Mouse (Mus musculus) embryonic facial prominence, embryonic 13.5 days (tissue): ENCODE measurements at regions not wholly inside any gene's neighbourhood (a gene's known extent, or its start where the extent isn't known, plus 50 kb on each side); places are given as distances from the start of the nearest gene placed in this dataset.

Experiments used
- ATAC-seq: fragments of 200-750 bp; cut with Nextera tagmentation; 2 replicates; pipeline ENCODE4 v1.8.0; 2017; ENCODE audit warnings: low read depth; ENCODE audit not compliant: insufficient number of reproducible peaks, insufficient read depth, low FRiP score, low TSS enrichment
- H3K27ac ChIP-seq: fragments of 300-500 bp; sonication (generic); 2 replicates; pipeline ENCODE4 v1.5.1; 2015; ENCODE audit warnings: moderate library complexity, mild to moderate bottlenecking, inconsistent platforms
- H3K27me3 ChIP-seq: fragments of 300-500 bp; sonication (generic); 2 replicates; pipeline ENCODE4 v1.6.1; 2015; ENCODE audit warnings: mild to moderate bottlenecking, inconsistent platforms
- H3K36me3 ChIP-seq: fragments of 300-500 bp; sonication (generic); 2 replicates; pipeline ENCODE4 v1.6.1; 2015; ENCODE audit warnings: mild to moderate bottlenecking, inconsistent platforms
- H3K4me1 ChIP-seq: fragments of 300-500 bp; sonication (generic); 2 replicates; pipeline ENCODE4 v1.6.1; 2015; ENCODE audit warnings: inconsistent platforms
- H3K4me2 ChIP-seq: fragments of 300-500 bp; sonication (generic); 2 replicates; pipeline ENCODE4 v1.6.1; 2015; ENCODE audit warnings: moderate library complexity, mild to moderate bottlenecking, inconsistent platforms
- H3K4me3 ChIP-seq: fragments of 300-500 bp; sonication (generic); 2 replicates; pipeline ENCODE4 v1.5.1; 2015; ENCODE audit warnings: mild to moderate bottlenecking, inconsistent platforms
- H3K9ac ChIP-seq: fragments of 300-500 bp; sonication (generic); 2 replicates; pipeline ENCODE4 v1.6.1; 2015; ENCODE audit warnings: mild to moderate bottlenecking, inconsistent platforms
- H3K9me3 ChIP-seq: fragments of 300-500 bp; sonication (generic); 2 replicates; pipeline ENCODE4 v1.6.1; 2016; ENCODE audit warnings: inconsistent platforms
- WGBS: fragments of 180-500 bp; shearing (Covaris S2); methylation state at CpG from one replicate; pipeline ENCODE4 v1.1.7; 2015; ENCODE audit warnings: mixed read lengths; 5-methylcytosine and 5-hydroxymethylcytosine counted together

DNA sequence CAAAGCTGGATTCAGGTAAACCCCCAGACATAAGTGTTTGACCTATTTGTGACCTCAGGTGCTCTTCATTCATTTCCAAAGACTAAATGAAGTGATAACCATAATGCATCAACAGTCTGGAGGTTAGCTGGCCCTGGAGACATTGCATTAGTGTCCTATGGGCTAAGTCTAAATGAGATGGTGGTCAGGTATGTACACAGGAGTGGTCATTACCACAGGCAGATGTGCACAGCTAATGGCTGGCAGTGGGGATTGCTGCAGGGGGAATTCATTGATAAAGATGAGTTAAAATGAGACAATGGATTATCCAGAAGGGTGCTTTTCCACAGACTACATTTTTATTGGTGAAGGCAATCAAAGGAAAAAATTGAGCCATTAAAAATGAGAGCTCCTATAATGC lies 114.2 kb upstream of the Fam92a start:
- Histone ChIP-seq H3K9me3 (peaks cover 4% of the 10 kb centered on the region; the same call in 1 of the 2 replicates), H3K4me2 (no peak overlapping the region), H3K4me3 (no peak overlapping the region), H3K36me3 (no peaks in the 10 kb centered on the region), H3K27ac (no peak overlapping the region), H3K4me1 (no peaks in the 10 kb centered on the region), H3K27me3 (no peaks in the 10 kb centered on the region), H3K9ac (no peak overlapping the region)
- no peak for ATAC-seq

DNA sequence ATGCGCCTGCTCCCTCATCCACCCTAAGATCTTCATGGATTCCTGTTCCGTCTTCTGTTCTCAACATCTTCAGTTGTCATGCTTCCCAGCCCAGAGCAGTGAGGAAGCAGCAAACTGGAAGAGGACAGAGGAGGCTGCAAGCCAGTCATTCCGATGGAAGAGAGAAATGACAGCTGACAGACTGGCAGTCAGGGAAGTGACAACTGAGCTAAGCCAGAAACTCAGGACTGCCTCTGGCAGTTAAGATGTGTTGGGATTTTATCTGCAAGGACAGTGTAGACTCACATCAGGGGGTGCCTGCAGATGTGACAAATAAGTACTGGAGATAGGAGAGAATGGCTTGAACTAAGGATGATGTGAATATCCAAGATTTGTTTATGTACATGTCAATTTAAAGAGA lies 106.1 kb upstream of the Fam92a start:
- H3K36me3 ChIP-seq, result no peaks in the 10 kb centered on the region
- 77% methylated on average over 3 of the region's 3 CpGs for WGBS
- no peaks in the 10 kb centered on the region for H3K27me3 ChIP-seq
- no peak for ATAC-seq
- H3K27ac ChIP-seq, result no peak overlapping the region
- H3K4me3 ChIP-seq, result no peak overlapping the region
- no peak overlapping the region for H3K4me2 ChIP-seq
- no peaks in the 10 kb centered on the region for H3K4me1 ChIP-seq
- no peaks in the 10 kb centered on the region for H3K9me3 ChIP-seq
- no peak overlapping the region for H3K9ac ChIP-seq

DNA sequence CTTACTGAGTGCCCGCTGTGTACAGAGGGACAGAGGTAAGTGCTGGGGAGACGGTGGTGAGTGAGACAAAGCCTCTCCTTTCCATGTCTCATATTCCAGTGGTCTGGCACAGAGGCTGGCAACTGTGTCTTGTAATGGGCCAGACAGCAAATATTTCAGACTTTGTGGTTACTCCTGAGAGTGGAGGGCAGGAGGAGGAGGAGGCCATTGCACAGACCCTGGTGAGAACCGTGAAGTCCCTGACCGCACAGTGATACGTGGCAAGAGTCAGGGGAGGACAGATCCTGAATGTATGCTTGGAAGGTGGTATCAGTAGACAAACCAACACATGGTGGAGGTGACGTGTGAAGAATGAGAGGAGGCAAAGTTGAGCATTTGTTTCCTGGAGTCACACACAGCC lies 101.6 kb upstream of the Fam92a start:
- Histone ChIP-seq H3K36me3 (no peaks in the 10 kb centered on the region), H3K9ac (no peak overlapping the region), H3K4me2 (no peak overlapping the region), H3K9me3 (no peaks in the 10 kb centered on the region), H3K27me3 (no peaks in the 10 kb centered on the region), H3K4me3 (no peak overlapping the region), H3K27ac (no peak overlapping the region), H3K4me1 (no peaks in the 10 kb centered on the region)
- WGBS, result 74% methylated on average over 6 of the region's 6 CpGs
- no peak for ATAC-seq

DNA sequence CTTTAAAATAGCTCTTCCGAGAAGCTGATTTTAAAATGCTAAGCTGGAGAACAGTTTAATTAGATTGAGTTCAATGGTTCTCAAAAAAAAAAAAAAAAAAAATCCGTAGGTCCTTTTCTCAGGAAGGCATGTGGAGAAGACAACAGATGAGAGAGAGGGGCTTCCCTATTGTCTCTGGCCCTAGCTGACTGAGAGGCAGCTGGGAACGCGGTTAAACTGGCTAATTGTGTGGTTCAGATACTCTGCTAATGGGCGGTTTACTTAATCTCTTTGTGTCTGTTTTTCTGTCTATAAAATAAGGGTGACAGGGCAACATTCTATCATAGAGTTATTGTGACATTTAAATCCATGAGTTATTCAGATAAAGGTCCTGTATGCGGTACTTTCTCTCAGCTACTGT lies 101.1 kb upstream of the Fam92a start:
- no peak overlapping the region for H3K4me3 ChIP-seq
- no peak overlapping the region for H3K4me2 ChIP-seq
- no peaks in the 10 kb centered on the region for H3K4me1 ChIP-seq
- WGBS, result 54% methylated on average over 6 of the region's 6 CpGs
- no peaks in the 10 kb centered on the region for H3K9me3 ChIP-seq
- H3K36me3 ChIP-seq, result no peaks in the 10 kb centered on the region
- no peaks in the 10 kb centered on the region for H3K27me3 ChIP-seq
- no peak overlapping the region for H3K27ac ChIP-seq
- no peak overlapping the region for H3K9ac ChIP-seq
- ATAC-seq, result no peak

DNA sequence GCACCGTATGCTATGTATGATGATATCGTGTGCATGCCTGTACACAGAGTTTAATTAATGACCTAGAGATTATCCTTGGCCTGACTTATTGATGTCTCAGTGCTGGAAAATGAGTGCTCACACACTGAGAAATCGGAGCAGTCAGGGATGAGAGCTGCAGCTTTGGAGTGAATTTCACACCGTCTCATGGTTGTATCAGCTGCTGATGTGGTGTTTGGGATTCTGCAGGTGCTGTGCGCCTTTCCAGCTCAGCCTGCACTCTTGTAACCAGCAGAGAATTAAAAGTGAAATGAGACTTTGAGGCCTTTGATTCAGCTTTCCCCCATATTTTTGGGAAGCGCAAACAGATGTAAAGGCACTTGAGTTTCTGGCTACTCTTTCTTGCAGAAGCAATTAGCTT lies 100.6 kb upstream of the Fam92a start:
- H3K4me2 ChIP-seq, result no peak overlapping the region
- ATAC-seq, result no peak
- no peak overlapping the region for H3K9ac ChIP-seq

DNA sequence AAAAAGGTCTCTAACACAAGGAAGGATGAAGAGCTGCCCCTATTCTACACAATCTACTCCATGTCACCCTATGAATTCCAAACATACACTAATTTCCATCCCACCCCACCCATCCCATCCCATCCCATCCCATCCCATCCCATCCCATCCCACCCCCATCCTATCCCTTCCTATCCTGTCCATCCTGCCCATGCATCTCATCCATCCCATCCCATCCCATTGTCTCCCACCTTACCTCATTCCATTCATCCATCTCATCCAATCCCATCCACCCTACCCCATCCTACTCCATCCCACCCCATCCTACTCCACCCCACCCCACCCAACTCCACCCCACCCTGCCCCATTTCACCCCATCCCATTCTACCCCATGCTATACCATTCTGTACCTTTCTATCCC lies 91.9 kb upstream of the Fam92a start:
- Histone ChIP-seq H3K27me3 (no peaks in the 10 kb centered on the region), H3K4me3 (no peak overlapping the region), H3K4me1 (no peaks in the 10 kb centered on the region), H3K4me2 (no peak overlapping the region), H3K9me3 (no peaks in the 10 kb centered on the region), H3K9ac (no peak overlapping the region), H3K36me3 (no peaks in the 10 kb centered on the region), H3K27ac (no peak overlapping the region)
- 0 out of 2 replicates have a peak, but pooled peaks have one; percentile 15 for ATAC-seq

More for the DNA sequence above, 100.6 kb upstream of the Fam92a start:
- WGBS, result 82% methylated on average over 6 of the region's 6 CpGs
- H3K36me3 ChIP-seq, result no peaks in the 10 kb centered on the region
- no peaks in the 10 kb centered on the region for H3K27me3 ChIP-seq
- H3K9me3 ChIP-seq, result no peaks in the 10 kb centered on the region
- no peak overlapping the region for H3K27ac ChIP-seq
- no peak overlapping the region for H3K4me3 ChIP-seq
- no peaks in the 10 kb centered on the region for H3K4me1 ChIP-seq

DNA sequence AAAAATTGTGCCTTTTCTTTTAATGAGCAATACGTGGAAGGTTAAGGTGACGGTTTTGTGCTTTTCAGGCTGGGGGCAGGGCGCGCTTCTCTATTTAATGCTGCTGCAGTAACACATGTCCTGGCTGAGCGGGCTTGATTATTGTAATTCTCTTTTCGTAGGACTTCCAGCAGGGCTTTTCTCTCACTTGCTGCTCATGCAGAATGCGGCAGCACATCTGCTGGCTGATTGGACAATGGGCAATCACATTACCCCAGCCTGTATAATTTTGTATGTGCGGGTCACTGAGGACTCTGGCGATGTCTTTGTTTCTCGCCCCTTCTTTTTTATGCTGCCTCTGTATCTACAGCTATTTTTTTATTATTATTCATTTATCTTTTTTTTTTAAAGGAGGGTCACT lies 91.4 kb upstream of the Fam92a start:
- no peak for ATAC-seq
- Histone ChIP-seq H3K9me3 (no peaks in the 10 kb centered on the region), H3K27ac (no peak overlapping the region), H3K4me2 (no peak overlapping the region), H3K27me3 (no peaks in the 10 kb centered on the region), H3K4me3 (no peak overlapping the region), H3K36me3 (no peaks in the 10 kb centered on the region), H3K4me1 (no peaks in the 10 kb centered on the region), H3K9ac (no peak overlapping the region)
- whole genome bisulfite sequencing, result 83% methylated on average over 10 of the region's 10 CpGs

DNA sequence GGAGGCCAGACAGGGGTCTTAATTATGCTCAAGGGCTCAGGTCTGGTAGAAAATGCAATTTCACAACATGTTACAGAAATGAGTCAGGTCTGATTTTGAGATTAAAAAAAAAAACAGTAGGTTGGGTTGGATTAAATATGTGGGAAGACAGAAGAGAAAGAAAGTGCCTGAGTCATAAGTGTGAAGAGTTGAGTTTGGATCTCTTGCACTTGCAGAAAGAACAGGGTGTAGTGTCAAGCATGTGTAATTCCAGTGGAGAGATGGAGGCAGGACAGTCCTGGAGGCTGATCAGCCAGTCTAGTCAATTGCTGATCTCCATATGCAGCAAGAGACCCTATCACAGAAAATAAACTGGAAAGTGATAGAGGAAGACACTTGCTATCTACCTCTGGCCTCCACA lies 76.2 kb upstream of the Fam92a start:
- ATAC-seq, result no peak

DNA sequence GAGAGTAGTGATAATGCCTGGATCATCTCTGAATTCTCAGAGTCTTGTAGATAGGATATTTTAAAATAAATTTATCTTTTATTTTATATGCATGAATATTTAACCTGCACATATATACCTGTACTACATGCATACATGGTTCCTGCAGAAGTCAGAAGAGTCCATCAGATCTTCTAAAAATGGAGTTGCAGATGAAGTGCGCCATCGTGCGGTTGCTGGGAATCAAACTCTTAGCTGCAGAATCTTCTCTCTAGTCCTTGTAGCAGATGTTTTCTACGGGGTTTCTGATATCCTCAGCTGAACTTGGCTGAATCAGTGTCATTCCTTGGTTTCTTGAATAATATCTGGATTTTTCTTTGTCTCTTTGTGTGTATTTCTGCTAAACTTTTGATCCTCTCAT lies 74.8 kb upstream of the Fam92a start:
- 77% methylated on average over 4 of the region's 4 CpGs for WGBS
- no peaks in the 10 kb centered on the region for H3K27me3 ChIP-seq
- H3K4me2 ChIP-seq, result no peak overlapping the region
- H3K9ac ChIP-seq, result no peak overlapping the region
- no peak for ATAC-seq
- no peaks in the 10 kb centered on the region for H3K4me1 ChIP-seq
- no peaks in the 10 kb centered on the region for H3K9me3 ChIP-seq
- H3K36me3 ChIP-seq, result no peaks in the 10 kb centered on the region
- no peak overlapping the region for H3K4me3 ChIP-seq
- no peak overlapping the region for H3K27ac ChIP-seq

More for the DNA sequence above, 76.2 kb upstream of the Fam92a start:
- Histone ChIP-seq H3K4me1 (no peaks in the 10 kb centered on the region), H3K4me3 (no peak overlapping the region), H3K27me3 (no peaks in the 10 kb centered on the region), H3K4me2 (no peak overlapping the region), H3K36me3 (no peaks in the 10 kb centered on the region), H3K9me3 (no peaks in the 10 kb centered on the region), H3K9ac (no peak overlapping the region), H3K27ac (no peak overlapping the region)

DNA sequence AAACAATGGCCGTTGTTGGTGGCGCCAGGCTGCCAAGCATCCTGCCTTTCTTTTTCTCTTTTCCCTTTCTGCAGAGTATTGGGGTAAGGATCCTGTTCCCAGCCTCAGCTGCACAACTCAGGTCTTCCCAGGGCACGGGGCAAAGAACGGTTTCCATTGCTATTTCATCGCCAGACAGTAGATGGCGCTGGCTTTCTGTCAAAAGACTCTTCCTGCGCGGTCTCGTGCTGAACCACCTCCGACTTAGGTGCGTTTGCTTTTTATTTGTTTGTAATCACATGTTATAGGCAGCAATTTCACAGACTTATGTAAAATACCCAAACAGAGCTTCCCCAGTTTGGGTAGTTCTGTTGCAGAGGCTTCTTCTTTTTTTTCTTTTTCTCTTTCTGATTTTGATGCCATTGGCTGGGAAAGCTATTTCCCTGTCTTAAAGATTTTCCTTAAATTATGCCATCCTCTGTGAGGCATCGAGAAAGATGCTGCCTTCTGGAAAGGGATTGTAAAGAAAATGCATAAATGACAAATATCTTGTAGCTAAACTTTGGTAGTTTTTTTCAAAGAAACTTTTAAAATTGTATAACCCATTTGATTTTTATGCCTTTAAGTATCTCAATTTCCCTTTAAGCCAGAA lies 69.2 kb upstream of the Fam92a start:
- Histone ChIP-seq H3K27ac (no peak overlapping the region), H3K4me3 (peak overlapping the region; percentile 19; the same call in 1 of the 2 replicates), H3K27me3 (0 out of 2 replicates have a peak, but pooled peaks cover 4% of the 10 kb centered on the region), H3K4me1 (no peaks in the 10 kb centered on the region), H3K9me3 (no peaks in the 10 kb centered on the region), H3K9ac (no peak overlapping the region), H3K4me2 (peak overlapping the region; percentile 52), H3K36me3 (no peaks in the 10 kb centered on the region)
- WGBS, result 2% methylated on average over 12 of the region's 12 CpGs
- ATAC-seq, result no peak

DNA sequence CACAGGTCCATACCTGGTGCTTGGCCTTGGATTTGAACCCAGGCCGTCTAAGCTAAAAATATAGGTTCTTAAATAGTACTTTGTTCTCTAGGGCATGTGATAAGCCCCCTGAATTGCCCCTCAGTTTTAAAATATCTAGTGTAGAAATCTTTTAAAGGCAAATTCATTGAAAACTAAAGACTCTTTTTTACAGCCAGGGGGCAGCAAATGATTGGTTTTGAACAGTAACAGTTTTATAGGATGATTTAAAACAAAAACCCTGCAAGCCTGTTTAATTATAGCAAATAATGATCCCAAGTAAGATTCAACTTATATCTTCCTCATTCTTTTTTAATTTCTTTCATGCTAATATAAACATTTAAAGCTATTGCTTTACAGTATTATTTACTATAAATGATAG lies 58.9 kb upstream of the Fam92a start:
- H3K27ac ChIP-seq, result no peak overlapping the region
- no peak for ATAC-seq
- H3K36me3 ChIP-seq, result no peaks in the 10 kb centered on the region
- H3K9ac ChIP-seq, result no peak overlapping the region
- H3K4me2 ChIP-seq, result no peak overlapping the region
- H3K27me3 ChIP-seq, result no peaks in the 10 kb centered on the region
- no peaks in the 10 kb centered on the region for H3K4me1 ChIP-seq
- H3K4me3 ChIP-seq, result no peak overlapping the region
- 67% methylated on average over 1 of the region's 1 CpGs for WGBS
- no peaks in the 10 kb centered on the region for H3K9me3 ChIP-seq
